Mouse (Mus musculus) MEL (cell line): ENCODE measurements around the gene Ppif.

Experiments
- CTCF ChIP-seq, 3 experiments: IDR thresholded peaks in 2 of 3; conservative IDR thresholded peaks in 1 of 3; 2 replicates each; pipeline ENCODE4 v1.5.1; 2011 to 2012; ENCODE audit warnings: low read length in 3 of 3, low read depth in 2 of 3, mild to moderate bottlenecking in 2 of 3, improper control_type of control experiment in 1 of 3, inconsistent platforms in 1 of 3, mixed read lengths in 1 of 3, moderate library complexity in 1 of 3; ENCODE audit not compliant: control insufficient read depth in 1 of 3, insufficient read depth in 1 of 3, poor library complexity in 1 of 3, severe bottlenecking in 1 of 3
- E2F4 ChIP-seq: IDR thresholded peaks from 2 replicates; pipeline ENCODE4 v1.6.1; 2011; ENCODE audit warnings: low read depth, low read length, improper control_type of control experiment, borderline replicate concordance
- GATA1 ChIP-seq: IDR thresholded peaks from 2 replicates; pipeline ENCODE4 v1.6.1; 2011; ENCODE audit warnings: low read depth, low read length, improper control_type of control experiment
- HCFC1 ChIP-seq: IDR thresholded peaks from 2 replicates; pipeline ENCODE4 v1.6.1; 2012; ENCODE audit warnings: low read depth, mild to moderate bottlenecking, inconsistent platforms, low read length, improper control_type of control experiment, moderate library complexity
- MAX ChIP-seq: IDR thresholded peaks from 2 replicates; pipeline ENCODE4 v1.6.1; 2011; ENCODE audit warnings: low read length, improper control_type of control experiment
- MAZ ChIP-seq: IDR thresholded peaks from 2 replicates; pipeline ENCODE4 v1.6.1; 2012; ENCODE audit warnings: low read depth, mild to moderate bottlenecking, inconsistent platforms, low read length, improper control_type of control experiment
- MEF2A ChIP-seq: IDR thresholded peaks from 2 replicates; pipeline ENCODE4 v1.6.1; 2014; ENCODE audit warnings: low read depth, mild to moderate bottlenecking, inconsistent platforms, low read length, improper control_type of control experiment; ENCODE audit not compliant: poor library complexity, insufficient replicate concordance, severe bottlenecking; ENCODE audit errors: extremely low read depth
- MXI1 ChIP-seq: IDR thresholded peaks from 2 replicates; pipeline ENCODE4 v1.6.1; 2011; ENCODE audit warnings: mild to moderate bottlenecking, low read depth, low read length, improper control_type of control experiment
- MYC ChIP-seq: IDR thresholded peaks from 2 replicates; pipeline ENCODE4 v1.6.1; 2011; ENCODE audit warnings: low read depth, mild to moderate bottlenecking, low read length, improper control_type of control experiment, moderate library complexity
- POLR2A ChIP-seq, 2 experiments: IDR thresholded peaks; 2 replicates each; pipeline ENCODE4 v1.6.1; 2011 to 2012; ENCODE audit warnings: low read length in 2 of 2, mild to moderate bottlenecking in 2 of 2, control low read depth in 1 of 2, improper control_type of control experiment in 1 of 2, low read depth in 1 of 2, moderate library complexity in 1 of 2; ENCODE audit not compliant: control insufficient read depth in 1 of 2, insufficient read depth in 1 of 2, poor library complexity in 1 of 2
- POLR2AphosphoS5 ChIP-seq: IDR thresholded peaks from 2 replicates; pipeline ENCODE4 v1.6.1; 2012; ENCODE audit warnings: low read depth, borderline replicate concordance, mild to moderate bottlenecking, inconsistent platforms, low read length, moderate library complexity, mixed read lengths
- RCOR1 ChIP-seq: IDR thresholded peaks from 2 replicates; pipeline ENCODE4 v1.6.1; 2012; ENCODE audit warnings: low read depth, mild to moderate bottlenecking, inconsistent platforms, low read length, improper control_type of control experiment
- TBP ChIP-seq: IDR thresholded peaks from 2 replicates; pipeline ENCODE4 v1.8.0; 2011; ENCODE audit warnings: low read depth, low read length, improper control_type of control experiment
- USF1 ChIP-seq: IDR thresholded peaks from 2 replicates; pipeline ENCODE4 v1.6.1; 2014; ENCODE audit warnings: low read depth, mild to moderate bottlenecking, inconsistent platforms, low read length, improper control_type of control experiment, moderate library complexity

DNA sequence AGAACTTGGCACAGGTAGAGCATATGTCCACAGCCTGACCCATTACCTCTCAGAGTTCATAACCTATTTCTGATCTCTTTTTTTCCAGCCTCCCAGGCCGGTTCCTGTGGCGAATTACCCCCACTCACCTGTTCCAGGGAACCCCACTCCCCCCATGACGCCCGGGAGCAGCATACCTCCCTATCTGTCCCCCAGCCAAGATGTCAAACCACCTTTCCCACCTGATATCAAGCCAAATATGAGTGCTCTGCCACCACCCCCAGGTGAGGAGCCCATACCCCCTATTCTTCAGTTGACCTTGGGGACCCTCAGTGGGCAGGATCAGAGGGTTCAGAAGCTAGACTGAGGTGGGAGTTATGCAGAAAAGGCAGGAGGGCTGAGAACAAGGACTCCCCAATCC is 42.8 kb upstream of the Ppif start:
- no peak for TF ChIP-seq MEF2A
- TF ChIP-seq USF1, result no peak
- TF ChIP-seq CTCF (IDR thresholded peaks at IDR 0.05 in 2 of 3, conservative IDR thresholded peaks at IDR 0.05 in 1 of 3; ENCODE audit: control insufficient read depth in 1 of 3, insufficient read depth in 1 of 3, low read depth in 2 of 3, low read length in 3 of 3, poor library complexity in 1 of 3, severe bottlenecking in 1 of 3), result no peak
- TF ChIP-seq TBP, result no peak
- no peak for TF ChIP-seq GATA1
- no peak for TF ChIP-seq MAX
- TF ChIP-seq RCOR1, result no peak
- no peak for TF ChIP-seq E2F4
- TF ChIP-seq HCFC1, result no peak
- TF ChIP-seq MAZ, result no peak
- no peak for TF ChIP-seq POLR2A (IDR thresholded peaks at IDR 0.05; ENCODE audit: control insufficient read depth in 1 of 2, insufficient read depth in 1 of 2, low read depth in 1 of 2, low read length in 2 of 2, poor library complexity in 1 of 2)
- TF ChIP-seq MYC, result no peak
- TF ChIP-seq MXI1, result no peak
- no peak for TF ChIP-seq POLR2AphosphoS5
